Mouse (Mus musculus): ENCODE measurements around the gene Psmb11.
A peak's percentile ranks its signal among the peaks of the same experiment; 100 is the strongest.

Gene Psmb11

DNA sequence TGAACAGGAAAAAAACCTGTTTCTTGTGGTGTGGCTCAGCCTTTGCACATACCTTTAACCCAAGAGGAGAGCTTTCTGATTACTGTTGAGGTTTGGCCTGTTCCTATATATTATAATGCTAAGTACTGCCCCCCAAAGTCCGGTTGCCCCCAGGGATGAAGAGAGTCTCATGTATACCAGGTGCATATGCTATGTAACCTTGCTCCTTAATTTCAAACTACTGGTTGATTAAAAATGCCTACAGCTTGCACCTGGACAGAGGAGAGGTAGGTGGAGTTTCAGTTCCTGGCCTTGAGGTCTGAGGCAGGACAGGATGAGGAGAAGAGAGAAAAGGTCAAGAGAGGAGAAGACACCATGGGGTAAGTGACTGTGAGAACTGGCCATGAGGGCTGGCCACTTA, at the start of gene Psmb11:
Gene Psmb11 (plus strand): TSS at position 301 of the 400 bp plus-strand sequence.
- no peak for DNase-seq

DNA sequence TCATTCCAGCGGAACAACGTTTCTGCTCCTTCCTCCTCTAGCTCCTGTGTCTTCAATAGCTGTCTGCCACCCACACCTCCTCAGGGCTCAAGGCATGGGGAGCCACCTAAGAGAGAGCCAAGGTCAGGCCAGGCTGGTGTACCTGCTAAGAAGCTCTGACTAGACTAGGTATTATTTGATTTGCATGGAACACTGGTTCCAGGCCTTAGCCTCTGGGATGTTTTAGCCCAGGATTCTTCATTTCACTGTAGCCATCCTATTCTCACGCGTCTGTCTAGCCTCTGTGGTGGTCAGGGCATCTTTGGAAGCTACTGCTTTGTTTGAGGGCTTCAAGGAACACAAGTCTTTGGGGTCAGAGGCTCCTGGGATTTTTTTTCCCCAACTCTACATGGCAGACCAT, 49.1 kb upstream of the Psmb11 start:
- no peak for DNase-seq

DNA sequence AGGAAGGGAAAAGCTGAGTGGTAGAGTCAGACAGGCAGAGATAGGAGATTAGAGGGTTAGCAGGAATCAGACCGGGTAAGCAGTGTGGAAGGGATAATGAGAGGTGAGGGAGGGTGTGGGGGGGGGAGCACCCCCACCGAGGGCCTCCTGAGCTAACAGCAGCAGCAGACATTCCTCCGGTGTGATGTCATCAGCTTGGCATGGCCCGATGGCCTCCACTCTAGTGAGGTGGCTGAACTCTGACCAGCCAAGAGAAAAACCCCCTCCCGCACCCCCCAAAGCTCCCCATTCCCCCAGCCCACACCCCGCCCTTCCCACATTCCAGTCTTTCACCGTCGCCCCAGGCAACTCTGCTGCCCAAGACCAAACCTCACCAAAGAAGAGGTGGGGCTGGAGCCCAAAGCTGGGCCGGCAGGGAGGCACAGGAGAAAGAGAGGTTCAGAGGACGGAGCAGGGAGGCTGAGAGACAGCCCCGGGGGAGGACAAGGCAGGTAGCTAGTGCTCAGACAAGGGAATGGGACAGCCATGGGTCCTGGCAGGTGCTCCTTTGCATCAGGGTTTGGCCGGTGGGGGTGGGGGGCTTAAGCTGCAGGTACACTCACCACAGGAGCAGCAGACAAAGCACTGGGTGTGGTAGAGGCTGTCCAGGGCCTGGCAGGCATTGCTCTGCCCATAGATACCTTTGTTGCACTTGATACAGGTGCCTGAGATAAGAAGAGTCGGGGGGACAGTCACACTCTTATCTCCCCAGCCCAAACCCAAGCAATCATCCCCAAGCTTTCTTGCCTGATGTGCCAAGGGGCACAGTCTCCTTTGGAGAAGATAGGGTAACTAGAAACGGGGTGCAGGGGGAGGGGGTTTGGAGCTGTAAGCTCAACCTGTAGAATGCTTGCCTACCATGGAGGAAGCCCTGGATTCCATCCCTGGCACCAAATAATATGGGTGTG, 48.2 kb upstream of the Psmb11 start:
- DNase-seq: peak; percentile 75

DNA sequence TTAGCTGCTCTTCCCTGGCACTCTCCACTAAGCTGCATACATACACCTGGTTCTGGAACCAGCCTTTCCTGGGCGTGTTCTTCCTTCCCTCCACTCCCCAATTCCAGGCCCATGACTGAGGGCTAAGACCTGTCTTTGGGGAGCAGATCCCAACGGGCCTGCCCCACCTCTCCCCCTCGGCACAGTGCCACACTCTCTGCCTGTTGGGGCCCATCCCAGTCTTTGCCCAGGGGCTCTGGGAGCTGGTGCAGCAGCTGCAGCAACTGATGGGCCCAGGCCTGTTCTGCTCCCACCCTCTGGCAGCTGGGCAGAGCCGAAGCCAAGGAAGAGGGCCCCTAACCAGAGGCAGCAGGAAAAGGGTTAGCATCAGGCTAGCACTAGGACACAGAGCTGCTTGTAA, 47.0 kb upstream of the Psmb11 start:
- DNase-seq: no peak

DNA sequence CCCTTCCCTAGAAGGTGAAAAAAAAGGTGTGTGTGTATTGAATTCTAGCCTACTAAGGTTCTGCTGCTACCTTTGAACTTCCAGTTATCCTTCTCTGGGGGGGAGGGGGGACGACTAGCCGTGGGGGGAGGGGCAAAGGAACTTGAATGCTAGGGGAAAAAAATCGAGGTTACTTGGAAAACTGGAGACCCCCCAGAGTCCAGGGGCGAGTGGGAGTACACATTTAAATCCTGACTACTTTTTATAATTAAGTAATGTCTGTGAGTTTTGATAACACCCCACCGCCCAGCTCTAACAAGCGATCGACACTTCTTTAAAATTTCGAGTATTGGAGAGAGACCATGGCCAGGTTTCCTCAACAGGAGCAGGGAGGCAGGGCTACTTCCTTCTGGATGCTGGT, 46.2 kb upstream of the Psmb11 start:
- no peak for DNase-seq

DNA sequence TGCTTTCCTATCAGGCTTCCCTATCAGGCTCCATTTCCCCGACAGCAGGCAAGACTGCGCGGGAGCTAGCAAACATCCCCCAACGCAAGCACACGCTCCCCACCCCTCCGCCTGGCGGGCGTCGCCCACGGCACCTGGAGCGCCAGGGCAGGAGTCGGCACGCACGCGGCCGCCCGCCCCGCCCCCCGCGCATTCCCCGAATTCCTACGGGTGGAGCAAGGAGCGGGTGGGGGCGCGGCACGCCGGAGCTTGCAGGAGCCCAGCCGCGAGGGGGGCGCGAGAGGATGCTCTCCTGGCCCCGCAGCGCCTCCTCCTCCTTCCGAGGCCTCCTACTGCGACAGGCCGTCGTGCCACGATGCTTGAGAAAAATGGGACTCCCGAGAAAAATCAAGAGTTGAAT, 45.6 kb upstream of the Psmb11 start:
- peak; percentile 88 for DNase-seq

DNA sequence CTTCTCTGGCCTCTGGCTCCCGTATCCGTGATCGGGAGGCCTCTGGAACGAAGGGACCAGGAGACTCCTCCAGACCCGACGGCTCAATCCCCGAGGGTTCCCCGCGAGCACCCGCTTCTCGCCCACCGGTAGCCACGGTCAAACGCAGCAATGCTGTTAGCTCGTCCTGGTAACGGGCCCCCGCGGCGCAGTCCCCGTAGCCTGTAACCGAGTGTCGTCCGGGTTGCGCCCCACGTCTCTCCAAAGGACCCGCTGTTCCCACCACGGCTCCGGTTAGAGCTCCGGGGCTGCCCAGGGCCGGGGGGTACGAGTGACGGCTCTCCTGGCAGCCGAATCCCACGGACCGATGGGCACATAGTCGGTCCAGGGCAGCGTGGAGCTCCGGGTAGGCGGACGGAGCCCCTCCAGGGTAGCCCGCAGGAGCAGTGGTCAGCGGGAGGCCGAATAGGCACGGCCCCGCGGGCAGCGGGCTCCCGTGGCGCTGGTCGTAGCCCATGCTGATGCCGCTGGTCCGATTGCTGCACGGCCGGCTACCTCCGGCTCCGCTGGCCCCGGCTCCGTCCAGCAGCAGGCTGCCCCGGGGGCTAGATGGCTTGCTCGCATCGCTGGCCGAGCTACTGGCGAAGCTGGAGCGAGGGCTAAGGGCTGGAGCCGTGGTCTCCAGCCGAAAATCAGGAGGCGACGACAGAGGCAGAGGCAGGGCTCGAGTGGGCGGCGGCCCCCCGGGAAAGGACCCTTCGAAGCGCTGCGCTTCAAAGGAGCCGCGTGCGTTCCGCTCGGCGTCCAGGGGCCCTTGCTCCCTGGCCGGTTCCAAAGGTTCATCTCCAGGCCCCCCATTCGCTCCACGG, 44.8 kb upstream of the Psmb11 start:
- peak; percentile 69 for DNase-seq

DNA sequence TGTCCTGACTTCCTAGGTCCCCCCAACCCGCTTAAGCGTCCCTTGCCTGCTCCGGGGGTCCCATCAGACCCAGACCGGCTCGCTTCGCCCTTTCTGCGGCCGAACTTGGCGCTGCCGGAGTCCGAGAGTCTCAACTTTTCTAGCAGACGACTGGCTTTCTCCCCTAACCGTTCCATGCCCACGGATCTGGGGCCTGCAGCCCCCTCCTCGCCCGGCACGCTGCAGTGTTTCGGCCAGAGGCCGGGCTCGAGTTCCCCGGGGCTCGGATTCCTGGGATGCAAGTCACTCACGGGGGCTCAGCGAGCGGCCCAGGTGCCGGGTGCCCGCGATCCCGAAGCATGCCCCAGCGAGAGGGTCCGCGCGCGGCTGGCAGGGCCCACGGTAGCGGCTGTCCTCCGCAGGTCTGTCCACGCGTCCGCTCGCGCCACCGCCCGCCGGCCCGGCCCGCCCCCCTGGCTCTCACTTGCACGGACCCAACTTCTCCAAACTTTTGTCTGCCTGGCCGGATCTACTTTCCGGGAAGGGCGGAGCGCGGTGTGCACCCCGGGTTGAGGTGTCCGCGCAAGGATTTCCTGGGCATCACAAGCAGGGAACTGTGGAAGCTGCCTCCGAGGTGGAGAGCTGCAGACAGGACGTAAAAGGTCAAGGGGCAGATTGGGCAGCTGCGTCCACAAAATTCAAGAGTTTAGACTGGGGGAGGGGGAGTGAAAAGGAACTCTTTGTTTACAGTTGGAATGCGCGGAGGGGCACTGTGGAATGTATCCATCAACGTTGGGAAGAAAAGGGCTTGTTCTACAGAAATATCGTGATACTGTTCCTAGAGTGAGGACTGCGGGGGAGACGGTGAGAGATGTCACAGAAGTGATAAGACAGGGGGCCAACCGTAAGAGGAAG, 43.9 kb upstream of the Psmb11 start, which contains the start of gene Ajuba:
Gene Ajuba (minus strand): TSS at position 470 of the 894 bp plus-strand sequence.
- peak; percentile 94 for DNase-seq

DNA sequence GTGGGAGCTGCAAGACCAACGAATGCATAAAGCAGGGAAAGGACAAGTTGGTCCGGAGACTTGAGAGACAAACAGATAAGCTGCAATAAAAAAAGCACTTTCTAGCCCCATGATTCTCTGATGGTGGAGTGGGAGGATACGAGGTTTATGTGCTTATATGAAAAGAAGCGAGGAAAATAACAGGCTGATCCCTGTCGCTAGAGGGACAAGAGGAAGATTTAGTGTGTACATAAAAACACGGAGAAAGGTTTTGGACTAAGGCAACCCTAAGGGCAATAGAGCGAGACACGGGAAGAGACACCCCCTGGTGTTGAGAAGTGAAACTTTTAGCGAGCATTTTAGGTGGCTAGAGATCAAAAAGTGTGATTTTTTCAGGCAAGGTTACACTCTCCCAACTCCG, 43.2 kb upstream of the Psmb11 start:
- DNase-seq: no peak

DNA sequence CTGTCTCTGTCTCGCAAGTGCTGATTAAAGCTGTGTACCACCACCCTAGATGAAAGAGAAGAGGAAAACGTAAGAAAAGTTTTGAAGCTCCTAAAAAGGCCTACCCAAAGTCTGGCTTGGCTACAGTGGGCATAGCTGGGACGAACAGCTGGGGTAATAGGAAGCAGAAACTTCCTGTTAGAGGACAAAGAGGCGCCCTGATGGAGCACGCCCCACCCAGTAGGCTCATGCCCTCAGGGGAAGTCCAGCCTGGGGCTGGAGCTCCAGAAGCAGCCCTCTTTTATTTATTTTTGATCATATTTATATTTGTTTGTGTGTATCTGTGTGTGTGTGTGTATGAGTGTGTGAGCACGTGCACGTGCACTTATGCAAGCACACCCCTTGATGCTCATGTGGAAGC, 41.6 kb upstream of the Psmb11 start:
- no peak for DNase-seq

DNA sequence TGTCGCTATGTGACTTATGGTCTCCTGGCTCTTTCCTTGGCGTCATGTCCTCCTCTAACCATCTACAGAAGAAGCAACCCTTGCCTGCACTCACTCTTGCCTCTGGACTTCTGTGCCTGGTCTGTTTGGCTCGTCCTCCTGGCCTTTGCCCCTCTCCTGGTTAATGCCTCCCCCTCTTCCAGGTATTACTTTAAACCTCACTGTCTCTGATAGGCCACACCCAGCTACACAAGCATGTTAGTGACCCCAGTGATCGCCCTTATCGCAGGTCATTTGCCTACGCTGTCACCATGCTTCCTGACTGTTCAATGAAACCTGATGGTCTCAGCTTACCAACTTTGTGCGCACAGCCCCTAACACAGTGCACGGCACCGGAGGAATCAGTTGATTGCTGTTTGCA, 38.7 kb upstream of the Psmb11 start:
- no peak for DNase-seq

DNA sequence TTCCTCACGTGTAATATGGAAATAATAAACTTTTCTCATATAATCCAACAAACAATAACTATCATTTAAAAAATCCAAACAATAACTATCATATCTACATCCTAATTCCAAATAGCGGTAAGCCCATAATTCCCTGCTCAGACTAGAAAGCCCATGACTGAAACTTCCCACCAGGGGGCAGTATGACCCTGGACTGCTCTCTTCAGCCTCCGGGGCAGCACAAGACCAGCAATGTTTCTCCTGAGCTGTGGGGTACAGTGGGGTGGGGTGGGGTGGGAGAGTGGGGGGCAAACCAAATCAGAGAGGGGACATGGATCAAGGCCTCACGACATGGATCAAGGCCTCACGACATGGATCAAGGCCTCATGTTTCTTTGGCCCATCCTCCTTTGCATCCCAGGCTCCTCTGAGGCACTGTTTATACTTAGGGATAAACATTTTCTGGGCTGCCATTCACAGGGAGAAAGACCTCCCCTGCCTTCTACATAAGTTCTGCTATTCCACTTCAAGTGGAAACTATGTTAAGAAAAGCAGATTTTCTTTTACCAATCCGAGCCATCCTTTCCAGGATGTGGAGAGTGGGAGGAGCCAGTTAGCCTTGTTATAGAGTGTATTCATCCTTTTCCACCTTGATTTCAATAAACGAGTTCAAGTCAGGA, 37.4 kb upstream of the Psmb11 start:
- DNase-seq: peak; percentile 66

DNA sequence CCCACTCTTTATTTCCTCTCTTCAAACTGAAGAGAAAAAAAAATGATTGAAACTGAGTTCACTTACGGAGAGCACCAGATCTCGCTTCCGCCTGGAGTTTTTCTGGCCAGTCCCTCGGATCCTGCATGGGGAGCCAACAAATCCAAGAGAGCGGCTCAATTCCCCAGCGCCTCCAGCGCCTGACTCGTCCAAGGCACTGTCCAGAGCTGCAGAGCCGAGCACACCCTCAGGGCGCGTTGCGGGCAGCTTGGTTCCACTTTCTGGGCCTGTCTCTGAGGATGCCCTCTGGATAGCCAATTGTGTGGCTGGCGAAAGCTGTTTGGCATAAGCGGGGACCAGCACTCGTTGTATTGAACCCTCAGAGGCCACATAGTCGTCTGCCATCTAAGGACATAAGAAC, 30.2 kb upstream of the Psmb11 start:
- no peak for DNase-seq

DNA sequence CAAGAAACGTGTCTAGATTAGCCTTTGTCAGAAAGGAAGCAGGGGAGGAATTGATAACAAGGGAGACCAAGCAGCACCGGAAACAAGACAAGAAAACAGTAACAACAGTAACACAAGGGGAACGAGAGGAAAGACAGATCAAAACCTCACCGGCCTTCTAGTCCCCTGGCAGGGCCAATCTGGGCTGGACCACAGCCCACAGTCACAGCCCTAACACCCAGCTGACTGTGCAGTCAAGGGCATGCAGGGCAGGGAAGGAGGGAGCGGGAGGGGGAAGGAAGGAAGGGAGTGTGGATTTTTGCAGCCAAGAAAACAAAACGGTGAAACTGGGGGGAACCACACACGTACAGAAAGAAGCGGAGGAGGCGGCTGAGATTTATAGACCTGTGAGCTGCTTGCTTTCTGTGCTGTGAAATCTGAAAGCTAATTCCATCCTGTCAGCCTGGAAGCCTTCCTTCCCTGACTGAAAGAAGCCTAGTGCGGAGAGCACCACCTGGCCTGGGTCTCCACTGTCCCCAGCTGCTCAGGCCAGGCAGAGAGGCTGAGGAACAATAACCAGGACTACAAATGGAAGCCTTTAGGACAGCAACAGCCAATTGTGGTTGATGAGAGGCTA, 28.8 kb upstream of the Psmb11 start:
- DNase-seq: no peak

DNA sequence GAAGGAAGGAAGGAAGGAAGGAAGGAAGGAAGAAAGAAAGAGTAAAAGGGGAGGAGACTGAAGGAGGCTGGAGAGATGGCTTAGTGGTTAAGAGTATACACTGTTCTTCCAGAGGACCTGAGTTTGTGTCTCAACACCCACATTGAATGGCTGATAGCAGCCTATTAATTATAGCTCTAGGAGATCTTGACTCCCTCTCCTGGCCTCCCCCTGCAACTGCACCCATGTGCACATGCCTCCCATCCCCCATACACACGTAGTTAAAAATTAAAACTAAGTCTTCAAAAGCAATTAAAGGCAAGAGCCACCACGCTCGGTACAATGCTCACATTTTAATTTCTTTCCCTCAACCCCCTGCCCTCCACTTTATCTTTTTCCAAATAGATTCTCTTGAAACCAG, 27.2 kb upstream of the Psmb11 start:
- no peak for DNase-seq

DNA sequence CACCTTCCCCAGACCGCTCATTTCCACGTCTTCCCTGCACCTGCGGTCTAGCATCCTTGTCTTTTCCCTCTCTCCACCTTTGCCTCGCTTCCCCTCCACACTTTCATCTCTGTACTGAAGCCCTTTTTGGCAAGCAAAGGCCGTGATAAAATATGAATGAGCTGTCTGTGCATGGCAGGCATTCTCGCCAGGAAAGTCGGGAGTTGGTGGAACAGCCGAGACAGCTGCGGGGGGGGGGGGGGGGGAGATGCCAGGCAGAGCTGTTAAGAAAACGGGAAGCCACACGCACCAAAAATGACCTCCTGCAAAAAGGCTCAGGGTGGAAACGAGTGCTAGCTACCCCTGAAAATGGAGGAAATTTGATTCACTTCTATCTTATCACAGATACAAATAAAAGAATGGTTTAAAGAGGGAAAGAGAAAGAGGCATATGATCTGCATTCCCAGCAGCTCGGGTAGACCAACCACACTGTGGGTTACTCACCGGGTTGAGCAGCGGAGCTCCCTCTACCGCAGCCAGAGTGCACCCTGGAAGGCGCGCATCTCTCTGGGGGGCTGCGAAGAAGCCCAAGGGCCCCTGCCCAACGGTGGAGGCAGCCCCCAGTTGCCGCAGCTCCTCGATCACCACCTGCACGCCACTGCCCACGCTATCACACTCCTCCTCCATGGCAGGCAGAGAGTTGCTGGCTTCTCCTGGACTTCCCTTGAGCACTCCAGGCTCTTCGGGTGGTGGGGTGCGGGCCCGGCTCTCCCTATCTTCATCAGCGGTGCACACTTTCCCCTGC, 26.4 kb upstream of the Psmb11 start:
- DNase-seq: no peak

DNA sequence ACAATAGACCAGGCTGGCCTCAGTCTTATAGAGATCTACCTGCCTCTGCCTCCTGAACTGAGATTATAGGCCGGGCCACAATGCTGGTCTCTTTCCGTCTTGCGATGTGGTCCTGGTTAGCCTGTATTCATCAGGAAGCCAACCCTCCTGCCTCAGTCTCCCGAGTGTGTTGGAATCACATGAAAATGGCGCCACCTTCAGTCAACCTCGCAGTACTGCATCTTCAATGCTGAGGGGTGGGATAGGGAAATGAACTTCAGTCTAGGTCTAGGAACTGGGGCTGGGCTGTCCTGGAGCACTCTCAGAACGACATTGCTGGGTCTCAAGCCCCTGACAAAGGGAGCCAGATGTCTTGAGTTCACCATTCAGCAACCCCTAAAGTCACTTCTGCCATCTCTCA, 24.1 kb upstream of the Psmb11 start:
- DNase-seq: no peak

DNA sequence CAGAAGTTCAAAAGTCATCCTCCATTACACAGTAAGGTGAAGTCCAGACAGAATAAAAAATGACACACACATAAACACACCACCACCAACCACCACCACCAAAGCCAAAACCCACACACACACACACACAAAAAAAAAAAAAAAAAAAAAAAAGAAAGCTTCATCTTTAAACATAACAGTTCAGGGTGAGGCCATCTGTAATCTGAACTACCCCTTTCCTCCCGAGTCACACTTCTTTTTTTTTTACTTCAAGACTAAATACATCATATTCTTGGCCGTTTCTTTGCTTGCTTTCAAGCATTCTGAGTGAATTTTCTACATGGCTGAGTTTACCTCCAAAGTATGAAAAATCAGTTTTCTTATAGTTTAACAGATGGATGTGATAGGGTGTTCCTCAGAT, 19.6 kb upstream of the Psmb11 start:
- no peak for DNase-seq

DNA sequence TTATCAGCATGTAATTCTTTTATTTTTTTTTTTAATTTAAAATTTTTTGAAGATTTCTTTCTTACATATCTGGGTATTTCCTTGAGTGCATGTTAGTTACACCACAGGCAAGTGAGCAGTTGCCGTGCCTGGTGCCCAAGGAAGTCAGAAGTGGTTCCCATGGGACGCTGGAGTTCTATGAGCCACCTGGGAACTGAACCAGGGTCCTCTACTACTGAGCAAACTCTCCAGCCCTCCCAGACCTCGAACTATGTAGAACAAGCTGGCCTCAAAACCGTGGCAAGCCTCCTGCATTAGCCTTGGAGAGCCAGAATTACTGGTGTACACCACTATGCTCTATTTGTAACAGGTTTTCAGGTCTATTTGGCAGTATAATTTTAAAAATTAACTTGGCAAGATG, 18.6 kb upstream of the Psmb11 start:
- no peak for DNase-seq

DNA sequence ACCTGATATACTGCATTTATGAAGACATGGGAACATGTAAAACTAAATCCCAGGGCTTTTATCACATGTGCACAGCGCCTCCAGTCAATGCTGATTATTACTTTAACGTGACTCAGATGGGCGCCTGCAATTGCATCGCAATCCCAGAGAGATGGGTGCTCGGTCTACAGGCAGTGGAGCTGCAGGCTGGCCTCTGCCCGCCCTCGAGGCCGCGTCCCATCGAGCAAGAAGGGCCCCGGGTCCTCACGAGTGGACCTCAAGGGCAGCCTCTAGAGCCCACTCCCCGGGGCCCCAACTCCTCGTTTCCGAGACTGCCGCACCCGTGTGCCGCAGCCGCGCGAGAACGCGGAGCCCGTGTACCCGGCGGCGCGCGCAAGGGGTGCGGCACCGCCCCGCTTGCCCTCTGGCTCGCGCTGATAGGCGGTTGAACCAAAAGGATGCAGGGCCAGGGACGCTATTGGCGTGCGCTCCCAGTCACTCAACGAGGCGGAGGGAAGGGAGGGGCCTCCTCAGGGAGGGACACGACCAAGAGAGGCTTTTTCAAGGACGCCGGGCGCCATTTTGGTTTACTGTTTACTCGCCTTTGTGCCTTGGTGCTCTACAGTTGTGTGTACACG, 18.1 kb upstream of the Psmb11 start:
- peak; percentile 94 for DNase-seq

DNA sequence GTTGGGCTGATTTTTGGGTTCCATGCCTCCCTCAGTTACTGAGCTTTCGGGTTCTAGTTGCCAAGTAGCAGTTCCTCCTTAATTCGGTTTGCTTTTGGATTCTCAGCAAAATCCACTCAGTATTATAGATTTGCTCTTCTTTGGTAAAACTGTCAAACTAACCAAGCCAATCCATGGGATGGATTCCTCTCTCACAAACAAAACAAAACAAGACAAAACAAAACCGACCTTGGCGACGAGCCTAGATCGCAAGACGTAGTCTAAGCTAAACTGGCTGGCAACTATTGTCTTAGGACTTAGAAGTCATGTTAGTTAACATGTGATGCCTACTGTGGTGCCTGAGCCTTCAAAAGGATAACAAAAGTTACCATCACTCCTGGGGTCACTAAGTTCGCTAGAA, 17.5 kb upstream of the Psmb11 start:
- no peak for DNase-seq

Data from kidney, adult 18-20 months (tissue).